Mouse (Mus musculus) E14TG2a.4 (cell line): ENCODE measurements around the gene Dhrs1.

Source experiments
- H3K27me3 ChIP-seq: 2 replicates; pipeline ENCODE4 v1.6.1; 2014; ENCODE audit warnings: low read length, control low read depth; ENCODE audit not compliant: insufficient read depth
- H3K36me3 ChIP-seq: 2 replicates; pipeline ENCODE4 v1.6.1; 2014; ENCODE audit warnings: low read length, control low read depth; ENCODE audit not compliant: insufficient read depth
- H3K4me1 ChIP-seq: replicated peaks from 2 replicates; pipeline ENCODE4 v1.6.1; 2014; ENCODE audit warnings: low read depth, low read length, control low read depth
- H3K4me3 ChIP-seq: replicated peaks from 2 replicates; pipeline ENCODE4 v1.5.1; 2014; ENCODE audit warnings: mild to moderate bottlenecking, low read length
- H3K9me3 ChIP-seq: 2 replicates; pipeline ENCODE4 v1.6.1; 2014; ENCODE audit warnings: low read length, control low read depth
- CTCF ChIP-seq: conservative IDR thresholded peaks from 2 replicates; pipeline ENCODE4 v1.5.1; 2014; ENCODE audit warnings: low read length
- NANOG ChIP-seq: IDR thresholded peaks from 2 replicates; pipeline ENCODE4 v1.6.1; 2014; ENCODE audit warnings: borderline replicate concordance, low read length, mixed read lengths
- POU5F1 ChIP-seq: IDR thresholded peaks from 2 replicates; pipeline ENCODE4 v1.6.1; 2014; ENCODE audit warnings: low read length, borderline replicate concordance

Gene Dhrs1

DNA sequence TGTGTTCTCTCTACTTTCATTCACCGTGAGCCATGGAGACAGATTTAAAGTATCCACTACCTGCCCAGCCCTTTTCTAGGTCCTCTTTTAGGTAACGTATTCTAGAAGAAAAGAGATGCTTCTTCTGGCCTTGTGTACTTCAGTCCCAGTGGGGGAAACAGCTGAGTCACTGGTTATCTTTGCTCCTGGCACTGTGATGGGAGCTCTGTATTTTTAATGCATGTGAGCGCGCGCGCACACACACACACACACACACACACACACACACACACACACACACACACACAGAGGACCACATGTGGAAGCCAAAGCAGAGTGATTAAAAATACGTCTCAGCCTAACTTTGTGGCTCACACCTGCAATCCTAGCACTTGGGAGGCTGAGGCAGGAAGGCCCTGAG lies 22.1 kb downstream of the Dhrs1 start:
- no peaks in the 10 kb centered on the region for H3K9me3 ChIP-seq
- H3K4me3 ChIP-seq = no peak overlapping the region
- peaks cover 65% of the 10 kb centered on the region for H3K4me1 ChIP-seq
- no peak for TF ChIP-seq POU5F1
- 0 out of 2 replicates have a peak, but pooled peaks cover 5% of the 10 kb centered on the region for H3K27me3 ChIP-seq
- H3K36me3 ChIP-seq = peaks cover 25% of the 10 kb centered on the region

GRCm38 (mm10) chr14:55722438-55722945 lies 23.0 kb downstream of the Dhrs1 start:
- no peaks in the 10 kb centered on the region for H3K27me3 ChIP-seq
- H3K9me3 ChIP-seq = no peaks in the 10 kb centered on the region
- H3K4me3 ChIP-seq = peak overlapping the region; percentile 86
- H3K36me3 ChIP-seq = peaks cover 35% of the 10 kb centered on the region
- no peak for TF ChIP-seq NANOG
- TF ChIP-seq CTCF = no peak
- TF ChIP-seq POU5F1 = no peak
- H3K4me1 ChIP-seq = peaks cover 61% of the 10 kb centered on the region

DNA sequence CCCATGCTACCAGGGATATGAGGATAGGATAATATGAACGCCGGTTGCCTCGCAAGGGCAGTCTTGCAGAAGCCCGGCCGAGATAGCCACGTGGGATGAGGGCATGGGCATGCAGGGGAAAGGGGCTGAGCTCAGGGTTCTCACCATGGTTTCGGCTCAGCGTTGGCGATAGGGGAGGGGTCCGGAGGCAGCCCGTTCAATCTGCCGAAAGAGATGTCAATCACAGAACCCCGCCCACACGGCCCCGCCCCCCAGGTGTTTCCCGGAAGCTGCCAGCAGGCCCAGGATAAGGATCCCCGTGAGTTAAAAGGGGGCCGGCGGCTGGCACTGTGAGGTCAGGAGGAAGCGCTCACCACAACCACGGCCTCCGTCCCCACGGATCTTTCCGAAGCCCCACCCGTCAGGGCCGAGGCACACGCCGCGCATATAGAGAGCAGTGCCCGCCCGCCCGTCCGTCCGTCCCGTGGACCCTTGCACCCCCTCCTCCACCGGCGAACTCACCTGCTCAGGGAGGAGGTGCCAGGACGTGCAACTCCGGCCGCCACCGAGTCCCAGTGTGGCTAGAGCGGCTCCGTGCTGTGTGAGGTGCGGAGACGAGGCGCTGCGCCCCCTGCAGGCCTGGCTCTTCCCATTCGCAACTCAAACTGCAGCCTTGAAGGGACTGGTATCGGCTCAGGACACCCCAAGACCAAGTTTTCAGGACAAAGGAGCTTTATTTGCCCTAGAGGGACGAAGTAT lies 23.6 kb downstream of the Dhrs1 start, which contains the start of gene Rabggta:
Rabggta (minus strand) TSS at position 564 of the 738 bp plus-strand sequence.
- Histone ChIP-seq H3K36me3 (peaks cover 41% of the 10 kb centered on the region), H3K4me3 (peak within 1 kb of the TSS; percentile 86), H3K4me1 (peaks cover 54% of the 10 kb centered on the region), H3K27me3 (no peaks in the 10 kb centered on the region), H3K9me3 (no peaks in the 10 kb centered on the region)
- TF ChIP-seq CTCF (peak; percentile 69), POU5F1 (no peak)

GRCm38 (mm10) chr14:55721076-55721475 lies 24.4 kb downstream of the Dhrs1 start:
- TF ChIP-seq NANOG (no peak), POU5F1 (no peak), CTCF (no peak)

GRCm38 (mm10) chr14:55720666-55721065 lies 24.8 kb downstream of the Dhrs1 start:
- H3K27me3 ChIP-seq = no peaks in the 10 kb centered on the region
- peaks cover 53% of the 10 kb centered on the region for H3K36me3 ChIP-seq
- peak overlapping the region; percentile 86 for H3K4me3 ChIP-seq
- no peaks in the 10 kb centered on the region for H3K9me3 ChIP-seq
- peaks cover 57% of the 10 kb centered on the region for H3K4me1 ChIP-seq
- TF ChIP-seq POU5F1 (no peak), CTCF (no peak), NANOG (no peak)

More at GRCm38 (mm10) chr14:55721076-55721475, 24.4 kb downstream of the Dhrs1 start:
- Histone ChIP-seq H3K36me3 (peaks cover 49% of the 10 kb centered on the region), H3K9me3 (no peaks in the 10 kb centered on the region), H3K4me3 (peak overlapping the region; percentile 86), H3K4me1 (peaks cover 57% of the 10 kb centered on the region), H3K27me3 (no peaks in the 10 kb centered on the region)

- peaks cover 58% of the 10 kb centered on the region for H3K4me1 ChIP-seq
- H3K9me3 ChIP-seq = no peaks in the 10 kb centered on the region
- H3K36me3 ChIP-seq = peaks cover 56% of the 10 kb centered on the region
- TF ChIP-seq POU5F1 (no peak), NANOG (no peak), CTCF (no peak)
- no peaks in the 10 kb centered on the region for H3K27me3 ChIP-seq
- peak overlapping the region; percentile 86 for H3K4me3 ChIP-seq
Measured at GRCm38 (mm10) chr14:55719737-55720136, 25.8 kb downstream of the Dhrs1 start.

DNA sequence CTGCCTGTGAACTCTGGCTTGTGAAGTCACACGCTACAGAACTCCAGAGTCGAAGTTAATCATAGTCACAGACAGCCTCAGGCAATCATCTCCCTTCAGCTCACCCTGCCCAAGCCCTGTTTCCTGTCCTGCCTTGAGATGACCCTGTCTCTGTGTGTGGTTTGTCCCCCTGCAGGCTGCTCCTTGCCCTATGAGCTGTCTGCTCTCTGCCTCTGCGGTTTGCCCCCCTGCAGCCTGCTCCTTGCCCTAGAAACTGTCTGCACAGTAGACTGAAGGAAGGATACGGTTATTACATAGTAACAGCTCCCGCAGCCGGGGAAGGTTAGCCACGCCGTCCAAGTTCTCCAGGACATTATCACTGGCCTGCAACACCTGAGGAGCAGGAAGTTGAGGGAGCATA lies 28.6 kb downstream of the Dhrs1 start:
- Histone ChIP-seq H3K27me3 (peaks cover 15% of the 10 kb centered on the region), H3K36me3 (peaks cover 56% of the 10 kb centered on the region), H3K4me3 (no peak overlapping the region), H3K4me1 (peaks cover 72% of the 10 kb centered on the region), H3K9me3 (no peaks in the 10 kb centered on the region)
- TF ChIP-seq CTCF (no peak), NANOG (no peak), POU5F1 (no peak)

- H3K4me1 ChIP-seq = peaks cover 75% of the 10 kb centered on the region
- peaks cover 56% of the 10 kb centered on the region for H3K36me3 ChIP-seq
- TF ChIP-seq POU5F1 = no peak
- no peak for TF ChIP-seq NANOG
- TF ChIP-seq CTCF = no peak
- no peaks in the 10 kb centered on the region for H3K9me3 ChIP-seq
- H3K27me3 ChIP-seq = peaks cover 21% of the 10 kb centered on the region
- H3K4me3 ChIP-seq = no peak overlapping the region
Measured at GRCm38 (mm10) chr14:55716271-55716670, 29.2 kb downstream of the Dhrs1 start.
